Mouse (Mus musculus): ENCODE measurements around the gene Cntn6. TPM values are rescaled to one million over a fixed set of nuclear protein-coding genes. Genes with fewer than 3 reads are reported as not detected.

Gene Cntn6
- polyA plus RNA-seq (2016; fragmentation: Nextera tagmentation; extraction: Ambion mirVana), result 0.39 and 0.66 TPM in 2 replicates

GRCm38 (mm10) chr6:104492490-104493431 is at the start of gene Cntn6:
Cntn6 (plus strand) TSS chr6:104492790.
- 32% methylated on average over 11 of the region's 11 CpGs for WGBS
- peak within 1 kb of the TSS; percentile 32 for H3K4me3 ChIP-seq

GRCm38 (mm10) chr6:104443731-104444130 is 48.9 kb upstream of the Cntn6 start:
- 82% methylated on average over 3 of the region's 3 CpGs for WGBS
- H3K9me3 ChIP-seq, result no peaks in the 10 kb centered on the region
- no peaks in the 10 kb centered on the region for H3K4me1 ChIP-seq (replicated peaks)
- no peaks in the 10 kb centered on the region for H3K36me3 ChIP-seq
- H3K27me3 ChIP-seq (ENCODE audit: insufficient read depth, poor library complexity, severe bottlenecking), result no peaks in the 10 kb centered on the region
- no peak overlapping the region for H3K4me3 ChIP-seq
- no peak overlapping the region for H3K27ac ChIP-seq
- DNase-seq (ENCODE audit: low spot score), result no peak

More at GRCm38 (mm10) chr6:104492490-104493431, at the start of gene Cntn6:
- Histone ChIP-seq H3K27me3 (ENCODE audit: insufficient read depth, poor library complexity, severe bottlenecking) (no peaks in the 10 kb centered on the region), H3K36me3 (no peaks in the 10 kb centered on the region), H3K9me3 (no peaks in the 10 kb centered on the region), H3K27ac (peak within 1 kb of the TSS; percentile 76), H3K4me1 (replicated peaks) (peaks cover 17% of the 10 kb centered on the region)
- peak; percentile 38 for DNase-seq (ENCODE audit: low spot score)

GRCm38 (mm10) chr6:104470706-104471105 is 21.9 kb upstream of the Cntn6 start:
- no peaks in the 10 kb centered on the region for H3K36me3 ChIP-seq
- no peaks in the 10 kb centered on the region for H3K4me1 ChIP-seq (replicated peaks)
- no peaks in the 10 kb centered on the region for H3K27me3 ChIP-seq (ENCODE audit: insufficient read depth, poor library complexity, severe bottlenecking)
- DNase-seq (ENCODE audit: low spot score), result no peak
- H3K27ac ChIP-seq, result no peak overlapping the region
- H3K4me3 ChIP-seq, result no peak overlapping the region
- no peaks in the 10 kb centered on the region for H3K9me3 ChIP-seq
- 95% methylated on average over 1 of the region's 1 CpGs for WGBS

- Histone ChIP-seq H3K4me1 (replicated peaks) (no peaks in the 10 kb centered on the region), H3K27ac (no peak overlapping the region), H3K36me3 (no peaks in the 10 kb centered on the region), H3K4me3 (no peak overlapping the region), H3K9me3 (no peaks in the 10 kb centered on the region), H3K27me3 (ENCODE audit: insufficient read depth, poor library complexity, severe bottlenecking) (no peaks in the 10 kb centered on the region)
- DNase-seq (ENCODE audit: low spot score), result no peak
These were observed 13.3 kb upstream of the Cntn6 start for GRCm38 (mm10) chr6:104479242-104479641.

- 72% methylated on average over 6 of the region's 6 CpGs for WGBS
- Histone ChIP-seq H3K4me1 (replicated peaks) (peaks cover 17% of the 10 kb centered on the region), H3K27ac (peak overlapping the region; percentile 76), H3K36me3 (no peaks in the 10 kb centered on the region), H3K9me3 (no peaks in the 10 kb centered on the region), H3K27me3 (ENCODE audit: insufficient read depth, poor library complexity, severe bottlenecking) (no peaks in the 10 kb centered on the region), H3K4me3 (peak overlapping the region; percentile 32)
- no peak for DNase-seq (ENCODE audit: low spot score)
These were observed 869 bp downstream of the Cntn6 start for GRCm38 (mm10) chr6:104493459-104493858.

- peaks cover 17% of the 10 kb centered on the region for H3K4me1 ChIP-seq (replicated peaks)
- no peaks in the 10 kb centered on the region for H3K36me3 ChIP-seq
- no peaks in the 10 kb centered on the region for H3K9me3 ChIP-seq
- DNase-seq (ENCODE audit: low spot score), result no peak
- no peak overlapping the region for H3K4me3 ChIP-seq
- no peaks in the 10 kb centered on the region for H3K27me3 ChIP-seq (ENCODE audit: insufficient read depth, poor library complexity, severe bottlenecking)
- no peak overlapping the region for H3K27ac ChIP-seq
- 69% methylated on average over 2 of the region's 2 CpGs for WGBS
These were observed 3.2 kb downstream of the Cntn6 start for GRCm38 (mm10) chr6:104495801-104496200.

- H3K27ac ChIP-seq, result no peak overlapping the region
- no peaks in the 10 kb centered on the region for H3K36me3 ChIP-seq
- no peaks in the 10 kb centered on the region for H3K9me3 ChIP-seq
- no peak overlapping the region for H3K4me3 ChIP-seq
- 96% methylated on average over 1 of the region's 1 CpGs for whole genome bisulfite sequencing
- no peaks in the 10 kb centered on the region for H3K27me3 ChIP-seq (ENCODE audit: insufficient read depth, poor library complexity, severe bottlenecking)
- no peaks in the 10 kb centered on the region for H3K4me1 ChIP-seq (replicated peaks)
- DNase-seq (ENCODE audit: low spot score), result no peak
These were observed 71.4 kb downstream of the Cntn6 start for GRCm38 (mm10) chr6:104563993-104564392.

GRCm38 (mm10) chr6:104569564-104569963 is 77.0 kb downstream of the Cntn6 start:
- no peaks in the 10 kb centered on the region for H3K4me1 ChIP-seq (replicated peaks)
- no peak overlapping the region for H3K27ac ChIP-seq
- no peaks in the 10 kb centered on the region for H3K36me3 ChIP-seq
- no peak for DNase-seq (ENCODE audit: low spot score)
- no peaks in the 10 kb centered on the region for H3K27me3 ChIP-seq (ENCODE audit: insufficient read depth, poor library complexity, severe bottlenecking)
- H3K9me3 ChIP-seq, result no peaks in the 10 kb centered on the region
- H3K4me3 ChIP-seq, result no peak overlapping the region

GRCm38 (mm10) chr6:104588028-104588427 is 95.4 kb downstream of the Cntn6 start:
- Histone ChIP-seq H3K36me3 (no peaks in the 10 kb centered on the region), H3K9me3 (no peaks in the 10 kb centered on the region), H3K4me3 (no peak overlapping the region), H3K27me3 (ENCODE audit: insufficient read depth, poor library complexity, severe bottlenecking) (no peaks in the 10 kb centered on the region), H3K4me1 (replicated peaks) (no peaks in the 10 kb centered on the region), H3K27ac (no peak overlapping the region)
- WGBS, result 77% methylated on average over 3 of the region's 3 CpGs
- no peak for DNase-seq (ENCODE audit: low spot score)

GRCm38 (mm10) chr6:104600838-104601397 is 108.3 kb downstream of the Cntn6 start:
- Histone ChIP-seq H3K4me3 (no peak overlapping the region), H3K36me3 (no peaks in the 10 kb centered on the region), H3K4me1 (replicated peaks) (no peaks in the 10 kb centered on the region), H3K9me3 (no peaks in the 10 kb centered on the region), H3K27me3 (ENCODE audit: insufficient read depth, poor library complexity, severe bottlenecking) (no peaks in the 10 kb centered on the region), H3K27ac (no peak overlapping the region)
- DNase-seq (ENCODE audit: low spot score), result no peak
- 68% methylated on average over 2 of the region's 2 CpGs for WGBS

- no peaks in the 10 kb centered on the region for H3K4me1 ChIP-seq (replicated peaks)
- H3K4me3 ChIP-seq, result no peak overlapping the region
- DNase-seq (ENCODE audit: low spot score), result no peak
- H3K27me3 ChIP-seq (ENCODE audit: insufficient read depth, poor library complexity, severe bottlenecking), result no peaks in the 10 kb centered on the region
- H3K27ac ChIP-seq, result no peak overlapping the region
- no peaks in the 10 kb centered on the region for H3K9me3 ChIP-seq
- H3K36me3 ChIP-seq, result no peaks in the 10 kb centered on the region
These were observed 110.3 kb downstream of the Cntn6 start for GRCm38 (mm10) chr6:104602894-104603293.

GRCm38 (mm10) chr6:104603371-104603770 is 110.8 kb downstream of the Cntn6 start:
- no peaks in the 10 kb centered on the region for H3K27me3 ChIP-seq (ENCODE audit: insufficient read depth, poor library complexity, severe bottlenecking)
- H3K27ac ChIP-seq, result no peak overlapping the region
- WGBS, result 87% methylated on average over 4 of the region's 4 CpGs
- no peak overlapping the region for H3K4me3 ChIP-seq
- no peaks in the 10 kb centered on the region for H3K9me3 ChIP-seq
- no peaks in the 10 kb centered on the region for H3K36me3 ChIP-seq
- H3K4me1 ChIP-seq (replicated peaks), result no peaks in the 10 kb centered on the region
- DNase-seq (ENCODE audit: low spot score), result no peak

- no peaks in the 10 kb centered on the region for H3K4me1 ChIP-seq (replicated peaks)
- WGBS, result 55% methylated on average over 3 of the region's 3 CpGs
- H3K36me3 ChIP-seq, result no peaks in the 10 kb centered on the region
- H3K4me3 ChIP-seq, result no peak overlapping the region
- no peaks in the 10 kb centered on the region for H3K9me3 ChIP-seq
- DNase-seq (ENCODE audit: low spot score), result no peak
- H3K27me3 ChIP-seq (ENCODE audit: insufficient read depth, poor library complexity, severe bottlenecking), result no peaks in the 10 kb centered on the region
- no peak overlapping the region for H3K27ac ChIP-seq
These were observed 112.6 kb downstream of the Cntn6 start for GRCm38 (mm10) chr6:104605214-104605613.

Measured in hindbrain, embryonic 10.5 days (tissue).